Comparison of ENCODE assay signal across 12 mouse cellular contexts in genomic region chr6:99503741-99504140, GRCm38 (mm10).
"Had no signal": no experiment of that assay in that cellular context is flagged by ENCODE, and none has a peak within 500 bp of the region (broad histone marks: within the 10 kb centered on the region; RNA-seq: fewer than 3 reads in every experiment).

No protein-coding gene starts in this region.

- ATAC-seq: intestine, postnatal 0 days; liver, embryonic 12.5 days had no signal

- DNase-seq: kidney, adult 2 months; kidney, postnatal 36 days; left cerebral cortex, postnatal 4 days; lung, adult 2 months; lung, postnatal 14 days; lung, postnatal 4 days; midbrain, embryonic 14.5 days; right cerebral cortex, adult 18-20 months; right cerebral cortex, postnatal 14 days; right cerebral cortex, postnatal 4 days had no signal
